Mouse (Mus musculus): ENCODE measurements around the gene Tor3a. TPM values are rescaled to one million over a fixed set of nuclear protein-coding genes. Genes with fewer than 3 reads are reported as not detected.

The Tor3a gene
- polyA plus RNA-seq (2011; ENCODE audit: insufficient read depth, insufficient read length, low read depth, missing spikeins), result 26.9 and 27.9 TPM in 2 replicates

- Histone ChIP-seq H3K36me3 (ENCODE audit: control insufficient read depth, insufficient read depth, low read length, poor library complexity, severe bottlenecking) (no peaks in the 10 kb centered on the region), H3K9ac (ENCODE audit: low read depth, poor library complexity, severe bottlenecking) (peak within 1 kb of the TSS; percentile 73), H3K27ac (ENCODE audit: insufficient read depth, low read length) (0 out of 2 replicates have a peak within 1 kb of the TSS, but pooled peaks have one; percentile 13), H3K4me3 (ENCODE audit: low read depth, low read length) (peak within 1 kb of the TSS; percentile 77), H3K27me3 (ENCODE audit: control insufficient read depth, insufficient read depth, low read length, poor library complexity, severe bottlenecking) (no peaks in the 10 kb centered on the region), H3K9me3 (replicated peaks; ENCODE audit: control insufficient read depth, insufficient read depth, low read length, poor library complexity, severe bottlenecking) (no peaks in the 10 kb centered on the region), H3K4me1 (ENCODE audit: control insufficient read depth, insufficient read depth, low read length) (peaks cover 2% of the 10 kb centered on the region)
- TF ChIP-seq EP300 (IDR thresholded peaks at IDR 0.05; ENCODE audit: insufficient read depth, low read depth, low read length), result no peak
- no peak for TF ChIP-seq CTCF (IDR thresholded peaks at IDR 0.05; ENCODE audit: low read depth, low read length)
- no peak for TF ChIP-seq POLR2A (IDR thresholded peaks at IDR 0.05; ENCODE audit: insufficient read depth, low read length)
Observed at GRCm38 (mm10) chr1:156674195-156675000, at the start of gene Tor3a. TSS of gene Tor3a (minus strand) at chr1:156674356.

DNA sequence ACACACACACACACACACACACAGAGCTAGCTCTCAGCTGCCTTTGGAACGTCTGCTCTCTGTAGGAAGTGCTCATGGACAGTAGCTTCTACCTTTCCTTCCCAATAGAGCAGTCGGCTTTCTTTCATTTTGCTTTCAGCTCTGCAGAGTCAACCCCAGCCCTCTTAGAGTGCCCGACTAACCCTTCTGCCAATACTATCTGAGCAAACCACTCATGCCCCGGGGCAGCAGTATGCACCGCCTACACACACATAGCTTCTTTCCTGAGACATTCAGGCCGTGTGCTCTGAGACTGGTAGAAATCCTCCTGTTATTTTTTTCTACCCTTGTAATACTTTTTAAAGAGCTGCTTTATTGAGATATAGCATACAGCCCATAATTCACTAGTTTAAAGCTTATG lies 47.9 kb upstream of the Tor3a start:
- no peak overlapping the region for H3K9ac ChIP-seq (ENCODE audit: low read depth, poor library complexity, severe bottlenecking)
- H3K9me3 ChIP-seq (replicated peaks; ENCODE audit: control insufficient read depth, insufficient read depth, low read length, poor library complexity, severe bottlenecking), result no peaks in the 10 kb centered on the region
- H3K4me3 ChIP-seq (ENCODE audit: low read depth, low read length), result no peak overlapping the region
- TF ChIP-seq EP300 (IDR thresholded peaks at IDR 0.05; ENCODE audit: insufficient read depth, low read depth, low read length) (no peak), POLR2A (IDR thresholded peaks at IDR 0.05; ENCODE audit: insufficient read depth, low read length) (no peak), CTCF (IDR thresholded peaks at IDR 0.05; ENCODE audit: low read depth, low read length) (no peak)
- H3K27me3 ChIP-seq (ENCODE audit: control insufficient read depth, insufficient read depth, low read length, poor library complexity, severe bottlenecking), result no peaks in the 10 kb centered on the region; the same call in 1 of the 2 replicates
- H3K4me1 ChIP-seq (ENCODE audit: control insufficient read depth, insufficient read depth, low read length), result no peaks in the 10 kb centered on the region
- H3K27ac ChIP-seq (ENCODE audit: insufficient read depth, low read length), result no peak overlapping the region
- H3K36me3 ChIP-seq (ENCODE audit: control insufficient read depth, insufficient read depth, low read length, poor library complexity, severe bottlenecking), result no peaks in the 10 kb centered on the region

DNA sequence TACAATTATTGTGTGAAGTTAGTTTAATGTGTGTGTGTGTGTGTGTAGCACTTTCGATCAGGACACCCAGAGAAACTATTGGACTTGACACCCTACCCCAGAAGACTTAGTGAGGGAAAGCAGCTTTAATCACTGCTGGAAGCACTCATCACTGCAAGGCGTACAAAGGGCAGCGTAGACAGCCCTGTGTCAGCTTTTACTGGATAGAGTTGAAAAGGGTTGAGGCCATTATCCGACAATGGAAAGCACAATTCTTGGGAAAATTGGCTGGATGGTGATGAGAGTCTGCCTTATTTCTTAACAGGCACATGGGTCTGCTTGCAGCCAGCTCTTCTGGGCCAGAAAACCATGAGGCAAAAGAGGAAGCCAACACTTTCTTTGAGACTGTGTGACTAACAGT lies 45.9 kb upstream of the Tor3a start:
- H3K4me1 ChIP-seq (ENCODE audit: control insufficient read depth, insufficient read depth, low read length), result no peaks in the 10 kb centered on the region
- no peaks in the 10 kb centered on the region; the same call in 1 of the 2 replicates for H3K27me3 ChIP-seq (ENCODE audit: control insufficient read depth, insufficient read depth, low read length, poor library complexity, severe bottlenecking)
- no peaks in the 10 kb centered on the region for H3K36me3 ChIP-seq (ENCODE audit: control insufficient read depth, insufficient read depth, low read length, poor library complexity, severe bottlenecking)
- no peak overlapping the region for H3K9ac ChIP-seq (ENCODE audit: low read depth, poor library complexity, severe bottlenecking)
- no peak overlapping the region for H3K4me3 ChIP-seq (ENCODE audit: low read depth, low read length)
- no peaks in the 10 kb centered on the region for H3K9me3 ChIP-seq (replicated peaks; ENCODE audit: control insufficient read depth, insufficient read depth, low read length, poor library complexity, severe bottlenecking)
- no peak for TF ChIP-seq CTCF (IDR thresholded peaks at IDR 0.05; ENCODE audit: low read depth, low read length)
- no peak for TF ChIP-seq EP300 (IDR thresholded peaks at IDR 0.05; ENCODE audit: insufficient read depth, low read depth, low read length)
- no peak for TF ChIP-seq POLR2A (IDR thresholded peaks at IDR 0.05; ENCODE audit: insufficient read depth, low read length)
- no peak overlapping the region for H3K27ac ChIP-seq (ENCODE audit: insufficient read depth, low read length)

- H3K27me3 ChIP-seq (ENCODE audit: control insufficient read depth, insufficient read depth, low read length, poor library complexity, severe bottlenecking), result no peaks in the 10 kb centered on the region; the same call in 1 of the 2 replicates
- H3K4me3 ChIP-seq (ENCODE audit: low read depth, low read length), result peak within 1 kb of the TSS; percentile 89
- 0 out of 2 replicates have a peak, but pooled peaks have one; percentile 15 for TF ChIP-seq EP300 (IDR thresholded peaks at IDR 0.05; ENCODE audit: insufficient read depth, low read depth, low read length)
- TF ChIP-seq POLR2A (IDR thresholded peaks at IDR 0.05; ENCODE audit: insufficient read depth, low read length), result no peak
- H3K9ac ChIP-seq (ENCODE audit: low read depth, poor library complexity, severe bottlenecking), result peak within 1 kb of the TSS; percentile 91
- H3K4me1 ChIP-seq (ENCODE audit: control insufficient read depth, insufficient read depth, low read length), result no peaks in the 10 kb centered on the region
- H3K36me3 ChIP-seq (ENCODE audit: control insufficient read depth, insufficient read depth, low read length, poor library complexity, severe bottlenecking), result no peaks in the 10 kb centered on the region
- H3K9me3 ChIP-seq (replicated peaks; ENCODE audit: control insufficient read depth, insufficient read depth, low read length, poor library complexity, severe bottlenecking), result no peaks in the 10 kb centered on the region
- H3K27ac ChIP-seq (ENCODE audit: insufficient read depth, low read length), result no peak within 1 kb of the TSS
Observed at GRCm38 (mm10) chr1:156718950-156719805, 45.0 kb upstream of the Tor3a start, which contains the start of gene Fam20b. TSS of gene Fam20b (minus strand) at chr1:156719086.

DNA sequence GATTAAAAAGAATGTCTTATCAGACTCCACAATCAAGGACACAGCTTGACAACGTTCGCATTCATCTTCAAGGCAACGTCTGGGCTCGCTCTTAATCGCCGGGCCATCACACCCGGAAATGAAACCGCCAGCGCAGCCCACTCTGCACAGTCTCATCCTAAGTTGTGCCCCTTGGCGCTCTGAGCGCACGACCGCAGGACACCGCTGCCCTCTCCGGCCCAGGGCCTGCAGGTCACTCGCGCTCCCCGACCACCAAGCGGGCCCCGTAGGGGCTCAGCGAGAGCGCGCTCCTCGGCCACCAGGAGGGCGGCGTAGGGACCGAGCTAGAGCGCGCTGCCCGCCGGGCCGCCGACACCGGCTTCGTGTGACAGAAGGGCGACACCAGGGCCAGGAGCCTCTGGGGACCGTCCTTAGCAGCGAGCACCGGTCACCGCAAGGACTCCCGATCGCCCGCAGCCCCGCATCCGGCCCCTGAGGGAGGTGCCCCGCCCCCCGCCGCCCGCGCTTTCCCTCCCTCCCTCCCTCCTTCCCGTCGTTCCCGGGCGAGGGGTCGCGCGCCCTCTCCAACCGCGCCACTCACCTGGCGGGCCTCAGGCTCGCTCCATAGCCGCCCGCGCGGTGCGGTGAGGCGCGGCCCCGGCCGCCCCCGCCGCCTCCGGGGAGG lies 44.3 kb upstream of the Tor3a start:
- Histone ChIP-seq H3K36me3 (ENCODE audit: control insufficient read depth, insufficient read depth, low read length, poor library complexity, severe bottlenecking) (no peaks in the 10 kb centered on the region), H3K4me3 (ENCODE audit: low read depth, low read length) (peak overlapping the region; percentile 89), H3K9ac (ENCODE audit: low read depth, poor library complexity, severe bottlenecking) (peak overlapping the region; percentile 91), H3K27me3 (ENCODE audit: control insufficient read depth, insufficient read depth, low read length, poor library complexity, severe bottlenecking) (no peaks in the 10 kb centered on the region; the same call in 1 of the 2 replicates), H3K27ac (ENCODE audit: insufficient read depth, low read length) (no peak overlapping the region), H3K9me3 (replicated peaks; ENCODE audit: control insufficient read depth, insufficient read depth, low read length, poor library complexity, severe bottlenecking) (no peaks in the 10 kb centered on the region), H3K4me1 (ENCODE audit: control insufficient read depth, insufficient read depth, low read length) (no peaks in the 10 kb centered on the region)
- no peak for TF ChIP-seq EP300 (IDR thresholded peaks at IDR 0.05; ENCODE audit: insufficient read depth, low read depth, low read length)
- TF ChIP-seq CTCF (IDR thresholded peaks at IDR 0.05; ENCODE audit: low read depth, low read length), result no peak
- no peak for TF ChIP-seq POLR2A (IDR thresholded peaks at IDR 0.05; ENCODE audit: insufficient read depth, low read length)

All from ES-Bruce4 (cell line).